Mouse (Mus musculus): Measurements from ENCODE around the gene Tnrc6b. TPM values are rescaled to one million over a fixed set of nuclear protein-coding genes. Genes with fewer than 3 reads are reported as not detected.
"Not testable (repeated sequence)": the region's sequence is repeated elsewhere in the genome, so short reads cannot be mapped to it uniquely, and the experiment has no call there.

Tnrc6b gene
- polyA plus RNA-seq, 1 experiment from 2014 or later: 32.2 TPM

GRCm38 (mm10) chr15:80868603-80869002 is 157.5 kb downstream of the Tnrc6b start:
- H3K4me2 ChIP-seq; H3K27ac ChIP-seq; H3K9me3 ChIP-seq (replicated peaks); H3K4me3 ChIP-seq; H3K9ac ChIP-seq; ATAC-seq; H3K27me3 ChIP-seq (replicated peaks): not testable (repeated sequence)
- peaks cover 56% of the 10 kb centered on the region for H3K36me3 ChIP-seq
- WGBS (ENCODE audit: insufficient replicate concordance): 83% methylated on average over 4 of the region's 4 CpGs
- H3K4me1 ChIP-seq: peaks cover 10% of the 10 kb centered on the region; the same call in 1 of the 2 replicates

DNA sequence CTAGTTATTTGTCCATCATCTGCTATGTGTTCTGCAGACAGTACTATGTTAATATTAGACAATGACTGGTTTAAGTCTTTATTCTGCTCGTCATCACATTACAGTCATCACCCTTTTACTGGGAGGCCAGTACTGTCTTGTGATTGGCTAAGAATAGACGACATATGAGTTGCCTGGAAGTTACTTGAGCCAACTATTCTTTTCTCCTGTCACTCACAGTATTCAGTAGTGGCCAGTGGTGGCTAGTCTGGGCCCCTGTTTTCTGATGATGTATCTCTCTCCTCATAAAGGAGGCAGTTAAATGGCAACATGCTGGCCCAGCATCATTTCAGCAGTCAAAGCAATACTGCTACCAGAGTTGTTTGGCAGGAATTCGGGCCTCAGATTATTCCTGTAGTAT is 163.6 kb downstream of the Tnrc6b start:
- ATAC-seq: no peak
- Histone ChIP-seq H3K9me3 (replicated peaks) (no peaks in the 10 kb centered on the region), H3K27me3 (replicated peaks) (no peaks in the 10 kb centered on the region), H3K9ac (no peak overlapping the region), H3K36me3 (peaks cover 66% of the 10 kb centered on the region), H3K27ac (no peak overlapping the region), H3K4me3 (no peak overlapping the region), H3K4me2 (no peak overlapping the region), H3K4me1 (no peaks in the 10 kb centered on the region)
- WGBS (ENCODE audit: insufficient replicate concordance): 86% methylated on average over 3 of the region's 3 CpGs

DNA sequence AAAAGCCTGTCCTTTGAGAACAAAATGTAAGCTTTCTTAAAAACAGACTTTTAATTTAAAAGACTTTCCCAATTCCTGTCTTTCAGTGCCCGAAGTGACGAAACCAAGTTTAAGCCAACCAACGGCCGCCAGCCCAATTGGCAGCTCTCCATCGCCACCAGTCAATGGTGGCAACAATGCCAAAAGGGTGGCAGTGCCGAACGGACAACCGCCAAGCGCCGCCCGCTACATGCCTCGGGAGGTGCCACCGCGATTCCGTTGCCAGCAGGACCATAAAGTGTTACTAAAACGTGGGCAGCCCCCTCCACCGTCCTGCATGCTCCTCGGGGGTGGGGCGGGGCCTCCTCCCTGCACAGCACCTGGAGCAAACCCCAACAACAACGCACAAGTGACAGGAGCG is 165.1 kb downstream of the Tnrc6b start:
- H3K4me1 ChIP-seq: no peaks in the 10 kb centered on the region
- no peak overlapping the region for H3K4me2 ChIP-seq
- H3K27ac ChIP-seq: no peak overlapping the region
- no peak for ATAC-seq
- H3K36me3 ChIP-seq: peaks cover 75% of the 10 kb centered on the region
- H3K4me3 ChIP-seq: no peak overlapping the region
- H3K9ac ChIP-seq: no peak overlapping the region
- H3K27me3 ChIP-seq (replicated peaks): no peaks in the 10 kb centered on the region
- no peaks in the 10 kb centered on the region for H3K9me3 ChIP-seq (replicated peaks)
- WGBS (ENCODE audit: insufficient replicate concordance): 90% methylated on average over 21 of the region's 21 CpGs

- no peak overlapping the region for H3K4me2 ChIP-seq
- H3K36me3 ChIP-seq: peaks cover 96% of the 10 kb centered on the region
- 87% methylated on average over 8 of the region's 8 CpGs for WGBS (ENCODE audit: insufficient replicate concordance)
Measured at GRCm38 (mm10) chr15:80884095-80884494, 173.0 kb downstream of the Tnrc6b start.

GRCm38 (mm10) chr15:80886361-80887156 is 175.4 kb downstream of the Tnrc6b start:
- 90% methylated on average over 1 of the region's 1 CpGs for WGBS (ENCODE audit: insufficient replicate concordance)
- no peak overlapping the region for H3K4me3 ChIP-seq
- no peaks in the 10 kb centered on the region for H3K4me1 ChIP-seq
- H3K27me3 ChIP-seq (replicated peaks): no peaks in the 10 kb centered on the region
- ATAC-seq: no peak
- no peak overlapping the region for H3K9ac ChIP-seq
- H3K36me3 ChIP-seq: peaks cover 95% of the 10 kb centered on the region
- H3K27ac ChIP-seq: no peak overlapping the region
- H3K9me3 ChIP-seq (replicated peaks): no peaks in the 10 kb centered on the region
- H3K4me2 ChIP-seq: no peak overlapping the region

More at GRCm38 (mm10) chr15:80884095-80884494, 173.0 kb downstream of the Tnrc6b start:
- Histone ChIP-seq H3K9me3 (replicated peaks) (no peaks in the 10 kb centered on the region), H3K4me3 (no peak overlapping the region), H3K27me3 (replicated peaks) (no peaks in the 10 kb centered on the region), H3K4me1 (no peaks in the 10 kb centered on the region), H3K27ac (no peak overlapping the region), H3K9ac (no peak overlapping the region)
- no peak for ATAC-seq

DNA sequence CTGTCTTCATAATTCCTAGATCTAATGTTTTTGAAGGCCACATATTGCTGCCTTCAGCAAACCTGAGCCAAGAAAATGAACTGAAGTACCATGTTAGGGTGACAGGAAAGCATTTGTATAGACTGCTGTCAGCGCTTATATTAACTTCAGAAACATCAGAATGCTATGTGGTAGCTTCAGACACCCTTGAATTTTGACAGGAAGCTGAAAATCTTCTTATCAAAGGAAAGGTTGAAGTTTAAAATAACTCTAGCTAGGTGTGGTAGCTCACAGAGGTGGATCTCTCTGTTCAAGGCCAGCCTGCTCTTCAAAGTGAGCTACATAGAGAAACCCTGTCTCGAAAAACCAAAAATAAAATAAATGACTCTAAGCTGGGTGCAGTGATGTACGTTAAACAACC is 181.2 kb downstream of the Tnrc6b start:
- no peak for ATAC-seq
- no peaks in the 10 kb centered on the region for H3K27me3 ChIP-seq (replicated peaks)
- no peaks in the 10 kb centered on the region for H3K4me1 ChIP-seq
- no peaks in the 10 kb centered on the region for H3K9me3 ChIP-seq (replicated peaks)
- H3K9ac ChIP-seq: no peak overlapping the region
- H3K36me3 ChIP-seq: peaks cover 97% of the 10 kb centered on the region
- no peak overlapping the region for H3K27ac ChIP-seq
- WGBS (ENCODE audit: insufficient replicate concordance): 91% methylated on average over 3 of the region's 3 CpGs
- H3K4me3 ChIP-seq: no peak overlapping the region
- no peak overlapping the region for H3K4me2 ChIP-seq

DNA sequence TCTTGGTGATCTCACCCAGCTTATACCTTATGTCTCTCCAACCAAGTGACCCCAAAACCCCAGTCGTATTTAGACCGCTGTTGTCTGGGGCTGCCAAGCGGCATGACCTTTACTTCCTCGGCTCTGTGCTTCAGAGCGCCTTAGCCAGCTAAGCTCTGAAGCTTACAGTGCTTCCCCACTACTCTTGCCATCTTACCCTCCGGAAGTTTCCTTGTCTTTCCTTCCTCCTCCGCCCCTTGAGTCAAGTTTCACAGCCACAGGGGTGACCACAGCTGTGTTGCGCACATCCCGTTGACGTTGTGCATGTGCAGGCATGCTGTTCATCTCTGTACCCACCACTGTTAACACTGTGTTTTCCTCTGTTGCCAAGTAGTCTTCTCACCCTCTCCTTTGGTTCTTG is 185.6 kb downstream of the Tnrc6b start:
- H3K27me3 ChIP-seq (replicated peaks): no peaks in the 10 kb centered on the region
- no peaks in the 10 kb centered on the region for H3K9me3 ChIP-seq (replicated peaks)
- peaks cover 98% of the 10 kb centered on the region for H3K36me3 ChIP-seq
- H3K4me1 ChIP-seq: no peaks in the 10 kb centered on the region
- WGBS (ENCODE audit: insufficient replicate concordance): 84% methylated on average over 10 of the region's 10 CpGs
- H3K27ac ChIP-seq: no peak overlapping the region
- H3K9ac ChIP-seq: no peak overlapping the region
- no peak overlapping the region for H3K4me2 ChIP-seq
- H3K4me3 ChIP-seq: no peak overlapping the region
- ATAC-seq: no peak

DNA sequence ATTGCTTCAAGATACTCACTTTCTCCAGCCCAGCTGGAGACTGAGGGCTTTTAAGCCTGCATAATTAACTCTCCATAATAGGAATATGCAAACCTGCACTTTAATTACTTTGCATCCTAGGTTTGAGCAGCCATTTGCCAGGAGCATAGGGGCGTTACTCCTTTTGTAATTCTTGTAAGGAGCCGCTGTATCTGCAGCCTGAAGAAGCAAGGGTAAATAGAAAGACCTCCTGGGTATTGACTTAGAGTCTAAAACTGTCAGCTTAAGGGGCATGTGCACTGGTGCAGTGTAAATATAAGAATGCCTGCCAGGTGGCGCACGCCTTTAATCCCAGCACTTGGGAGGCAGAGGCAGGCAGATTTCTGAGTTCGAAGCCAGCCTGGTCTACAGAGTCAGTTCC is 186.8 kb downstream of the Tnrc6b start:
- Histone ChIP-seq H3K27me3 (replicated peaks) (no peaks in the 10 kb centered on the region), H3K4me3 (no peak overlapping the region), H3K4me2 (no peak overlapping the region), H3K9ac (no peak overlapping the region), H3K36me3 (peaks cover 99% of the 10 kb centered on the region), H3K9me3 (replicated peaks) (no peaks in the 10 kb centered on the region), H3K27ac (no peak overlapping the region), H3K4me1 (no peaks in the 10 kb centered on the region)
- 97% methylated on average over 5 of the region's 5 CpGs for WGBS (ENCODE audit: insufficient replicate concordance)
- no peak for ATAC-seq

DNA sequence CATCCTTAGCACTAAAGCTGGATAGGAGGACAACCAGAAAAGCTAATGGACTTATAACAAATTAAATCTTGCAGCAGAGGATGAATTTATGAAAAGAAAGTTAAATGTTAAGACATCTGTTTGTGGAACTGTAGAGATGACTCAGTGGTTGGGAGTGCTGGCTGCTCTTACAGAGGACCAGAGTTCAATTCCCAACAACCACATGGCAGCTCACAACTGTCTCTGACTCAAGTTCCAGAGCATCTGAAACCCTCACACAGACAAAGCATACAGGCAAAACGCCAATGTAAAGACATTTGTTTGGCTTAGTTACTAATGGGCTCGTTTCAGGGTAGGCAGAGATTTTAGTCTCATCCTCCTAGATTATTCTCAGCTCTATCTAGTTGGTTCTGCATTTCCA is 188.7 kb downstream of the Tnrc6b start:
- Histone ChIP-seq H3K9ac (no peak overlapping the region), H3K27me3 (replicated peaks) (no peaks in the 10 kb centered on the region), H3K9me3 (replicated peaks) (no peaks in the 10 kb centered on the region), H3K4me1 (no peaks in the 10 kb centered on the region), H3K4me3 (no peak overlapping the region), H3K4me2 (no peak overlapping the region), H3K36me3 (peaks cover 99% of the 10 kb centered on the region), H3K27ac (no peak overlapping the region)
- 80% methylated on average over 2 of the region's 2 CpGs for WGBS (ENCODE audit: insufficient replicate concordance)
- ATAC-seq: no peak

- Histone ChIP-seq H3K4me3 (no peak overlapping the region), H3K4me1 (no peaks in the 10 kb centered on the region), H3K36me3 (peaks cover 99% of the 10 kb centered on the region), H3K27ac (no peak overlapping the region), H3K9ac (no peak overlapping the region), H3K27me3 (replicated peaks) (no peaks in the 10 kb centered on the region), H3K9me3 (replicated peaks) (no peaks in the 10 kb centered on the region), H3K4me2 (no peak overlapping the region)
- no peak for ATAC-seq
- WGBS (ENCODE audit: insufficient replicate concordance): 71% methylated on average over 6 of the region's 6 CpGs
Measured at GRCm38 (mm10) chr15:80901806-80902513, 190.8 kb downstream of the Tnrc6b start.

GRCm38 (mm10) chr15:80904776-80905175 is 193.7 kb downstream of the Tnrc6b start:
- not testable (repeated sequence) for ATAC-seq; H3K27me3 ChIP-seq (replicated peaks); H3K4me2 ChIP-seq; H3K9me3 ChIP-seq (replicated peaks); H3K27ac ChIP-seq; H3K4me3 ChIP-seq; H3K9ac ChIP-seq
- Histone ChIP-seq H3K36me3 (peaks cover 96% of the 10 kb centered on the region), H3K4me1 (peaks cover 12% of the 10 kb centered on the region)
- WGBS (ENCODE audit: insufficient replicate concordance): 92% methylated on average over 6 of the region's 6 CpGs

- Histone ChIP-seq H3K9ac (peak overlapping the region; percentile 51), H3K9me3 (replicated peaks) (no peaks in the 10 kb centered on the region), H3K36me3 (peaks cover 95% of the 10 kb centered on the region), H3K4me3 (no peak overlapping the region), H3K4me2 (peak overlapping the region; percentile 55), H3K27me3 (replicated peaks) (no peaks in the 10 kb centered on the region), H3K4me1 (peaks cover 39% of the 10 kb centered on the region), H3K27ac (peak overlapping the region; percentile 88)
- ATAC-seq: no peak
- WGBS (ENCODE audit: insufficient replicate concordance): 69% methylated on average over 3 of the region's 3 CpGs
Measured at GRCm38 (mm10) chr15:80910183-80910582, 199.1 kb downstream of the Tnrc6b start.

Data from liver, embryonic 12.5 days (tissue).